Mouse (Mus musculus): ENCODE results near the gene Slc9a3r1.

Gene Slc9a3r1

DNA sequence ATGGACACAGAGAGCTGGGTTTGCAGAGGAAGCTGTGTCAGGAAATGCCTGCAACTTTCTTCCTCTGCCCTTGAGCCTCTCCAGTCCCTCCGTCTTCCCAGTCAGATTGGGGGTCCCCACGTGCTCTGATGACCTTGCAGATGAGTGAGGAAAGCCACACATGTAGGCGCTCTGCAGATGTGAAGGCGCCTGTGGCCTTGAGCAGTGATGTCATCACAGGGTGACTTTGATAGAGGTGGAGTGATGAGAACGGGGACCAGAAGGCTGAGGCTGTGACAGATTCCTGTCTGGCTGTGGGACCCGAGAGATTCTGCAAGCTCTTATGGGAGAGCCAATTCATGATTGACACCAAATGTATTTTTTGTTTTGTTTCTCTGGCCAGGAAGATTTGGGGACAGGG lies 60.7 kb downstream of the Slc9a3r1 start:
- peak; percentile 72 to 73 for DNase-seq (ENCODE audit: inconsistent age in 2 of 2, low spot score in 1 of 2)

GRCm38 (mm10) chr11:115224889-115225288 lies 61.7 kb downstream of the Slc9a3r1 start:
- peak; percentile 63 to 74 for DNase-seq (ENCODE audit: inconsistent age in 2 of 2, low spot score in 1 of 2)

DNA sequence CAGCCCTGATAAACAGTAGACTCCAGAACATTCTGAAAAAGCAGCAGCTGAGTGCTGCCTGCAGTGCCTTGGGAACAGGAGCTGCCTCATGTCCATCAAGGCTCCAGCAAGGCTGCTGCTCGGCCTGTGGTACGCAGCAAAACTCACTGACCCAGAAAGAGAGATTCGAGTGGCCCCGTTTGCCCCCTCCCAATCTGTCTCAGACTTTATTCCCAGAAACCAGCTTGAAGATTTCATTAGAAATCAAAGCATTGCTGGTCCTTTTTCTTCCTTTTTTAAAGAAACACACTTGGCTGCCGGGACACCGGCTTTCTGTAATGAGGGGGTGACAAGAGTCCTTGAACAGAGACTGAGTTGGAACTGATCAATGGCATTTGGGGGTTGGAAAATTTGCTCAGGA lies 62.2 kb downstream of the Slc9a3r1 start:
- no peak for DNase-seq (ENCODE audit: inconsistent age in 2 of 2, low spot score in 1 of 2)

GRCm38 (mm10) chr11:115226811-115227491 lies 63.8 kb downstream of the Slc9a3r1 start:
- DNase-seq (ENCODE audit: inconsistent age in 2 of 2, low spot score in 1 of 2): no peak

DNA sequence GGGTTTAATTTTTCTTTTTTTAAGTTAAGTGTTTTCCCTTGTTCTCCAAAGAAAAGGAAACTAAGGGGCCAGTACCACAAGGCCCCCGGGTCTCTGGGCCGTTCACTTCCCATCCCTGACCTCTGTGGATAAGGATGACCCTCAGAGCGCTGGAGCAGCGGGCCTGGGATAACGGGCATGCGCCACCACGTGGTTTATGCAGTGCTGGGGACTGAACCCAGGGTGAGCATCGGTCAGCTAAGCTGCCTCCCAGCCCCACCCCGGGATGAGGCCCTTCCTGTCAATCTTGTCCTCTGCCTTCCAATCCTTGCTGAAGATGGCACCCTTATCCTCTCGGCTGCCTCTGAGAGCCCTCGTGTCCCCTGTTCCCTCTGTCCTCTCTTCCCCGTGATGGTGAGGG lies 64.5 kb downstream of the Slc9a3r1 start:
- DNase-seq (ENCODE audit: inconsistent age in 2 of 2, low spot score in 1 of 2): no peak

DNA sequence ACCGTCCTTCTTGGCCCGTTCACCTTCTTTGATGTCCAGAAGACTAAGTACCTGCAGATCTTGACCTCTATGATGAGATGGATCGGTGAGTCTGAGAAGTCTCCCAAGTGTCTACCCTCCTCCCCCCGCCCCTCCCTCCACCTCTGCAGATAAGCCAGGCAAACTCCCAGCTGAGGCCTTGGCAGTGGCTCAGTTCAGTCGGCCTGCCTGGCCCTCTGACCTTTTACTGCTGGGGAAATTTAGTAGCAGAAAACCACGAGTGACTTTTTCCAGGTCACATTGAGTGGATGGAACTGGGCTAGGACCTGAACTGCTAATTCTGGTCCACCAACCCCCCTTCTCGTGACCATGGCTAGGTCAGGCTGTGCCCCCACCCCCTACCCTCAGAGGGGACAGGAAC lies 65.3 kb downstream of the Slc9a3r1 start:
- peak; percentile 45 to 62 for DNase-seq (ENCODE audit: inconsistent age in 2 of 2, low spot score in 1 of 2)

DNA sequence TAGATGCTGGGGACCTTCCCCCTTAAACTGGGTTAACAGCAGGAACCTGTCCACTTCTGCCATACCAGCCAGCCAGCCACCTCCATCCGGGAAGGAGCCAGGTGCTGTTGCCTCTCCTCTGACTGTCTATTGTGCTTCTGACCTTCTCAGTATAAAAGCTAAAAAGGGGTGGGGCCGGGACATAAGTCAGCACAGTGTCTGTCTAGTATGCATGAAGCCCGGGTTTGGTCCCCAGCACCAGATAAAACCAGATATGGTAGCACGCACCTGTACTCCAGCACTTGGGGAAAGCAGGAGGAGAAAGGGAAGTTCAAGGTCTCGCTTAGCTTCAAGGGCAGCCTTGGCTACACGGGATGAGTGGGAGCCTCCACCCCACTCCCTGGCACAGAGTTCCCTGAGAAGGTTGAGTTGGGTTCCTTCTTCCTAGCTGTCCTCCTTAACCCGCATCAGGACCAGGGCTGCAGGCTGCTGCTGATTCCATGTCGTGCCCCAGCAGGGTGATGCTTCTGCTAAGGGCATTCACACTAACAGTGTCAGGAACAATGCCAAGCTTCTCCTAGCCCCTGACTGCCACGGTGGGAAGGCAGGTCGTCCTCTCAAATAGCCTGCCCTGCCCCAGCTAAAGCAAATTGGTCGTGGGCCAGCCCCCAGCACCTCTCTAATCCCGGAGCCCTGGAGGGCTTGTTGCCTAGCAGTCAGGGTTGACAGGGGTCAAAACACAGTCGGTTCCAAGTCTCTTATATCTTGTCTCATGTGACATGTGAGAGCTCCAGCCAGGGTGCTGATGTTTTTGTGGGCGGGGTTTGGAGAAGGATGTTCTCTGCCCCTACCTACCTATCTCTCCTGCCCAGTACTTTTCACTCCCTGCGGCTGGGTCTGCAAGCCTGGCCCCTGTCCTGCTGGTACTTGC lies 66.1 kb downstream of the Slc9a3r1 start:
- peak in 1 of 2 experiments; percentile 63 for DNase-seq (ENCODE audit: inconsistent age in 2 of 2, low spot score in 1 of 2)

All from adrenal gland, adult (tissue).